Comparison of ENCODE assay signal across 9 mouse cellular contexts in the genomic region with DNA sequence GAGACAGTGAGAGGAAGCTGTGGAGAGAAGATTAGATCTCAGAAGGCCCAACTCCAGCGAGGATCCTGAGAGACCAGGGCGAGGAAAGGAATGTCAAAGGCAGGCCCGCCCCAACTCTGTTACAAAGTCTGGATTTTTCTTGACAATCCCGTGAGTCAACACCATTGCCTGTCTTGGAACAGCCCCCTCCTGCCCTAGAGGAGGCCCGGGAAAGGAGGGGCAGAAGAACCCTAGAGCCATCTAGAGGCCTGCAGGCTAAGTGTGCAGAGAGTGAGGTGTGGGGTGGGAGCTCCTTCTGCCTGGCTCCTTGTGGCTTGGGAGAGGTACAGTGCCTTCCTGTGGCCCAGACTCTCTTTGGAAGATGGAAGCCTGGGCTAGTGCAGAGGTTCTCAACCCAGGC.
DNase-seq lines count a peak whose midpoint lies in the region; ATAC-seq and TF ChIP-seq lines count a peak whose summit lies in the region.
"Had no signal": no experiment of that assay in that cellular context is flagged by ENCODE, and none has a peak within 500 bp of the region (broad histone marks: within the 10 kb centered on the region; RNA-seq: fewer than 3 reads in every experiment).

No protein-coding gene starts in this region.

- H3K4me2 ChIP-seq in hindbrain, embryonic 11.5 days (replicated peaks; ENCODE audit: low read depth, low read length), result no peak overlapping the region

- H3K36me3 ChIP-seq in hindbrain, embryonic 10.5 days, result 0 out of 2 replicates have a peak, but pooled peaks cover 5% of the 10 kb centered on the region
- no peaks in the 10 kb centered on the region for H3K36me3 ChIP-seq in hindbrain, embryonic 11.5 days (ENCODE audit: control insufficient read depth, insufficient read depth, low read length)
- no peaks in the 10 kb centered on the region for H3K36me3 ChIP-seq in E14TG2a.4 (ENCODE audit: insufficient read depth, low read length)

- DNase-seq in hindbrain, embryonic 10.5 days (ENCODE audit: low spot score), result no peak
- DNase-seq in hindbrain, embryonic 11.5 days (ENCODE audit: low spot score), result no peak
- DNase-seq in embryo, embryonic 9.5 days (ENCODE audit: extremely low spot score), result peak; percentile 31
- peak; percentile 31 to 49 for DNase-seq in lung, adult 18-20 months
- DNase-seq in right cerebral cortex, adult 18-20 months, result no peak
- no peak for DNase-seq in urinary bladder, postnatal 36 days (ENCODE audit: low spot score in 2 of 2)
- no peak for DNase-seq in layer of hippocampus, adult 9-11 months

- no peak overlapping the region for H3K9ac ChIP-seq in hindbrain, embryonic 11.5 days (ENCODE audit: low read depth, low read length)

- H3K27me3 ChIP-seq in hindbrain, embryonic 10.5 days (ENCODE audit: insufficient read depth, poor library complexity, severe bottlenecking), result no peaks in the 10 kb centered on the region
- H3K27me3 ChIP-seq in hindbrain, embryonic 11.5 days (ENCODE audit: control insufficient read depth, insufficient read depth, low read length), result no peaks in the 10 kb centered on the region
- no peaks in the 10 kb centered on the region for H3K27me3 ChIP-seq in E14TG2a.4 (ENCODE audit: insufficient read depth, low read length)

- 32% methylated on average over 5 of the region's 5 CpGs for WGBS in hindbrain, embryonic 10.5 days
- 31% methylated on average over 5 of the region's 5 CpGs for WGBS in hindbrain, embryonic 11.5 days

- no peaks in the 10 kb centered on the region for H3K4me1 ChIP-seq in hindbrain, embryonic 10.5 days (replicated peaks)
- H3K4me1 ChIP-seq in hindbrain, embryonic 11.5 days (replicated peaks; ENCODE audit: control insufficient read depth, insufficient read depth, low read length), result no peaks in the 10 kb centered on the region
- H3K4me1 ChIP-seq in E14TG2a.4 (replicated peaks; ENCODE audit: low read depth, low read length), result peaks cover 20% of the 10 kb centered on the region

- H3K9me3 ChIP-seq in hindbrain, embryonic 10.5 days, result no peaks in the 10 kb centered on the region
- no peaks in the 10 kb centered on the region for H3K9me3 ChIP-seq in hindbrain, embryonic 11.5 days (ENCODE audit: control insufficient read depth, low read length)
- H3K9me3 ChIP-seq in E14TG2a.4 (ENCODE audit: low read length), result no peaks in the 10 kb centered on the region

- 0 out of 2 replicates have a peak overlapping the region, but pooled peaks have one; percentile 13 for H3K27ac ChIP-seq in hindbrain, embryonic 10.5 days
- H3K27ac ChIP-seq in hindbrain, embryonic 11.5 days (ENCODE audit: low read depth, low read length), result no peak overlapping the region
- H3K27ac ChIP-seq: macrophage had no signal

- no peak for ATAC-seq in hindbrain, embryonic 11.5 days (ENCODE audit: low FRiP score)

- TF ChIP-seq CTCF in E14TG2a.4 (conservative IDR thresholded peaks at IDR 0.05; ENCODE audit: low read length), result peak; percentile 15

- H3K4me3 ChIP-seq in hindbrain, embryonic 10.5 days, result no peak overlapping the region
- H3K4me3 ChIP-seq in hindbrain, embryonic 11.5 days (ENCODE audit: low read depth, low read length), result no peak overlapping the region
- no peak overlapping the region for H3K4me3 ChIP-seq in E14TG2a.4 (replicated peaks; ENCODE audit: low read length)

Comparison
In these comparisons a context has a peak if more than half of its experiments do, and no peak if none do; other contexts are left out.
1. DNase-seq: peak in embryo, embryonic 9.5 days (single experiment) and lung, adult 18-20 months (2 of 2); none in hindbrain, embryonic 10.5 days (single experiment), hindbrain, embryonic 11.5 days (single experiment), right cerebral cortex, adult 18-20 months (single experiment), urinary bladder, postnatal 36 days (0 of 2) and layer of hippocampus, adult 9-11 months (single experiment).